ENCODE assay signal across 9 mouse cellular contexts in genomic region chr13:63330236-63330860, GRCm38 (mm10).
DNase-seq lines count a peak whose midpoint lies in the region; ATAC-seq and TF ChIP-seq lines count a peak whose summit lies in the region.
"Had no signal": no experiment of that assay in that cellular context is flagged by ENCODE, and none has a peak within 500 bp of the region (broad histone marks: within the 10 kb centered on the region; RNA-seq: fewer than 3 reads in every experiment).

No protein-coding gene starts in this region.

- no peak for TF ChIP-seq CTCF in gastrocnemius, adult 2 months (IDR thresholded peaks at IDR 0.05)

- H3K4me2 ChIP-seq in hindbrain, embryonic 16.5 days (ENCODE audit: low read length), result no peak overlapping the region
- H3K4me2 ChIP-seq in neural tube, embryonic 14.5 days (ENCODE audit: low read depth, low read length), result no peak overlapping the region
- no peak overlapping the region for H3K4me2 ChIP-seq in liver, embryonic 11.5 days
- H3K4me2 ChIP-seq: liver, embryonic 13.5 days had no signal

- H3K27me3 ChIP-seq in hindbrain, embryonic 16.5 days (replicated peaks; ENCODE audit: control insufficient read depth, insufficient read depth, low read length), result no peaks in the 10 kb centered on the region
- H3K27me3 ChIP-seq in neural tube, embryonic 14.5 days (ENCODE audit: control insufficient read depth, insufficient read depth, low read length), result no peaks in the 10 kb centered on the region
- H3K27me3 ChIP-seq in liver, embryonic 11.5 days (replicated peaks; ENCODE audit: control insufficient read depth, insufficient read depth, low read length), result no peaks in the 10 kb centered on the region
- H3K27me3 ChIP-seq: liver, embryonic 13.5 days had no signal

- no peak overlapping the region for H3K9ac ChIP-seq in hindbrain, embryonic 16.5 days (ENCODE audit: low read depth, low read length)
- no peak overlapping the region for H3K9ac ChIP-seq in neural tube, embryonic 14.5 days (replicated peaks; ENCODE audit: low read depth, low read length)
- H3K9ac ChIP-seq in liver, embryonic 11.5 days (ENCODE audit: low read depth, low read length), result no peak overlapping the region
- H3K9ac ChIP-seq: liver, embryonic 13.5 days had no signal

- H3K36me3 ChIP-seq in hindbrain, embryonic 16.5 days (ENCODE audit: control insufficient read depth, insufficient read depth, low read length), result no peaks in the 10 kb centered on the region
- H3K36me3 ChIP-seq in neural tube, embryonic 14.5 days (ENCODE audit: control insufficient read depth, insufficient read depth, low read length), result no peaks in the 10 kb centered on the region
- H3K36me3 ChIP-seq in liver, embryonic 11.5 days (ENCODE audit: control insufficient read depth, insufficient read depth, low read length), result no peaks in the 10 kb centered on the region

- H3K4me3 ChIP-seq in gastrocnemius, adult 2 months, result no peak overlapping the region
- no peak overlapping the region for H3K4me3 ChIP-seq in hindbrain, embryonic 16.5 days (ENCODE audit: low read length)
- no peak overlapping the region for H3K4me3 ChIP-seq in neural tube, embryonic 14.5 days (ENCODE audit: low read depth, low read length)
- no peak overlapping the region for H3K4me3 ChIP-seq in liver, embryonic 11.5 days (ENCODE audit: low read depth, low read length)
- H3K4me3 ChIP-seq: liver, embryonic 13.5 days had no signal

- ATAC-seq in hindbrain, embryonic 16.5 days, result peak; percentile 40
- ATAC-seq in neural tube, embryonic 14.5 days (ENCODE audit: low read depth), result peak; percentile 16; the same call in 1 of the 2 replicates
- no peak for ATAC-seq in liver, embryonic 11.5 days (replicated peaks; ENCODE audit: low FRiP score)

- intact Hi-C loops in gastrocnemius, adult 2 months (cut with DNase I), result loop anchor here (2.0 kb wide), 1 partner anchor 90 kb away; no protein-coding TSS in a partner anchor

- no peak for DNase-seq in gastrocnemius, adult 2 months
- no peak for DNase-seq in gastrocnemius, adult 18-20 months (ENCODE audit: low spot score)
- peak; percentile 53 for DNase-seq in embryo, embryonic 10.5 days (ENCODE audit: low spot score)
- no peak for DNase-seq in thymus, postnatal 0 days (ENCODE audit: low spot score)
- DNase-seq in liver, embryonic 11.5 days (ENCODE audit: low spot score), result no peak
- DNase-seq in yolk sac, embryonic 10.5 days (ENCODE audit: low spot score), result no peak
- DNase-seq: liver, embryonic 13.5 days had no signal

- WGBS in hindbrain, embryonic 16.5 days, result 13% methylated on average over 9 of the region's 9 CpGs
- WGBS in neural tube, embryonic 14.5 days, result 8% methylated on average over 9 of the region's 9 CpGs
- 65% methylated on average over 9 of the region's 9 CpGs for WGBS in liver, embryonic 11.5 days

- peaks cover 4% of the 10 kb centered on the region for H3K4me1 ChIP-seq in hindbrain, embryonic 16.5 days (ENCODE audit: control insufficient read depth, insufficient read depth, low read depth, low read length)
- 0 out of 2 replicates have a peak, but pooled peaks cover 5% of the 10 kb centered on the region for H3K4me1 ChIP-seq in neural tube, embryonic 14.5 days (ENCODE audit: control insufficient read depth, insufficient read depth, low read length)
- H3K4me1 ChIP-seq in liver, embryonic 11.5 days (replicated peaks; ENCODE audit: control insufficient read depth, insufficient read depth, low read length), result peaks cover 3% of the 10 kb centered on the region

- peak overlapping the region; percentile 51 for H3K27ac ChIP-seq in gastrocnemius, adult 2 months
- no peak overlapping the region for H3K27ac ChIP-seq in hindbrain, embryonic 16.5 days (ENCODE audit: low read depth, low read length)
- no peak overlapping the region for H3K27ac ChIP-seq in neural tube, embryonic 14.5 days (ENCODE audit: low read depth, low read length)
- H3K27ac ChIP-seq in liver, embryonic 11.5 days (ENCODE audit: low read depth, low read length), result no peak overlapping the region
- H3K27ac ChIP-seq: liver, embryonic 13.5 days had no signal

- no peaks in the 10 kb centered on the region for H3K9me3 ChIP-seq in hindbrain, embryonic 16.5 days (ENCODE audit: control insufficient read depth, low read length)
- no peaks in the 10 kb centered on the region for H3K9me3 ChIP-seq in neural tube, embryonic 14.5 days (ENCODE audit: control insufficient read depth, low read length)
- H3K9me3 ChIP-seq in liver, embryonic 11.5 days (ENCODE audit: control insufficient read depth, low read length), result no peaks in the 10 kb centered on the region
- H3K9me3 ChIP-seq: liver, embryonic 13.5 days had no signal
